Mouse (Mus musculus): Measurements from ENCODE around the gene Ttc27.

DNA sequence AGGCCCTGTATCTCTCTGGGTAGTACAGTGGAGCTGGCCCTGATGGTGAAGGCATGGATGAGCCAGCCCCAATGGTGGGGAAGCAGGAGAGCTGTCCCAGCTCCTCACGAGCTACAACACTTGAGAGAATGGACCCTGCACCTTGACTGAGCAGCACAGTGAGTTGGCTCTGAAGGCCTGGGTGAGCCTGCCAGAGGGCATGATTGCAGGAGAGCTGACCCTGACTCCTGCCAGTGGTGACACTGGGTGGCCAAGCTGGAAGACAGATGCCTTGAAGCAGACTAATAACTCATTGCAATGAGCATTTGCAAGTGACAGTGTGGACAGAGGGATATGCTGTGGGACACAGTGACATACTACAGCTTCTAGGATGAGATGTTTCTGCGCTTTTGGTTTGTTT, 195.5 kb downstream of the Ttc27 start:
- no peak for TF ChIP-seq POLR2AphosphoS2 (IDR thresholded peaks at IDR 0.05; ENCODE audit: low read length)
- no peak for TF ChIP-seq USF1 (IDR thresholded peaks at IDR 0.05; ENCODE audit: low read depth, low read length)
- no peak for TF ChIP-seq CTCF (IDR thresholded peaks at IDR 0.05 in 2 of 3, conservative IDR thresholded peaks at IDR 0.05 in 1 of 3; ENCODE audit: control insufficient read depth in 1 of 3, insufficient read depth in 1 of 3, low read depth in 2 of 3, low read length in 3 of 3, poor library complexity in 1 of 3, severe bottlenecking in 1 of 3)
- TF ChIP-seq TBP (IDR thresholded peaks at IDR 0.05; ENCODE audit: low read depth, low read length), result no peak
